Mouse (Mus musculus): ENCODE measurements at regions not wholly inside any gene's neighbourhood (a gene's known extent, or its start where the extent isn't known, plus 50 kb on each side); places are given as distances from the start of the nearest gene placed in this dataset.
A peak's percentile ranks its signal among the peaks of the same experiment; 100 is the strongest.

- no peaks in the 10 kb centered on the region for H3K36me3 ChIP-seq (ENCODE audit: insufficient read depth)
- H3K4me1 ChIP-seq (ENCODE audit: insufficient read depth) = no peaks in the 10 kb centered on the region
- H3K9me3 ChIP-seq (ENCODE audit: low read depth, low read length) = no peaks in the 10 kb centered on the region
- ATAC-seq (ENCODE audit: insufficient read depth) = no peak
- no peaks in the 10 kb centered on the region for H3K27me3 ChIP-seq (ENCODE audit: insufficient read depth, low read length)
- H3K4me3 ChIP-seq (ENCODE audit: low read depth, low read length) = no peak overlapping the region
- H3K27ac ChIP-seq (ENCODE audit: low read depth) = no peak overlapping the region
- no peak for TF ChIP-seq CTCF (IDR thresholded peaks at IDR 0.05; ENCODE audit: low read depth)
- no peak for DNase-seq
- H3K4me2 ChIP-seq = no peak overlapping the region
- 87% methylated on average over 3 of the region's 3 CpGs for WGBS
- H3K9ac ChIP-seq = no peak overlapping the region
These were observed 135.2 kb downstream of the Bard1 start for GRCm38 (mm10) chr1:70967701-70968100.

- Histone ChIP-seq H3K4me1 (ENCODE audit: insufficient read depth) (no peaks in the 10 kb centered on the region), H3K4me2 (no peak overlapping the region), H3K4me3 (ENCODE audit: low read depth, low read length) (no peak overlapping the region), H3K27me3 (ENCODE audit: insufficient read depth, low read length) (no peaks in the 10 kb centered on the region), H3K9me3 (ENCODE audit: low read depth, low read length) (no peaks in the 10 kb centered on the region), H3K27ac (ENCODE audit: low read depth) (no peak overlapping the region), H3K36me3 (ENCODE audit: insufficient read depth) (no peaks in the 10 kb centered on the region), H3K9ac (no peak overlapping the region)
- ATAC-seq (ENCODE audit: insufficient read depth) = no peak
- no peak for TF ChIP-seq CTCF (IDR thresholded peaks at IDR 0.05; ENCODE audit: low read depth)
- DNase-seq = no peak
- 55% methylated on average over 1 of the region's 1 CpGs for WGBS
These were observed 138.9 kb downstream of the Bard1 start for GRCm38 (mm10) chr1:70964016-70964415.

- WGBS = 52% methylated on average over 3 of the region's 3 CpGs
These were observed 156.4 kb downstream of the Bard1 start for GRCm38 (mm10) chr1:70946564-70946963.

More at GRCm38 (mm10) chr1:70946564-70946963, 156.4 kb downstream of the Bard1 start:
- DNase-seq (peak; percentile 12), ATAC-seq (ENCODE audit: insufficient read depth) (peak; percentile 56; the same call in 1 of the 2 replicates)
- H3K36me3 ChIP-seq (ENCODE audit: insufficient read depth) = no peaks in the 10 kb centered on the region
- H3K4me1 ChIP-seq (ENCODE audit: insufficient read depth) = no peaks in the 10 kb centered on the region
- no peak overlapping the region for H3K9ac ChIP-seq
- no peaks in the 10 kb centered on the region for H3K9me3 ChIP-seq (ENCODE audit: low read depth, low read length)
- no peak for TF ChIP-seq CTCF (IDR thresholded peaks at IDR 0.05; ENCODE audit: low read depth)
- H3K27me3 ChIP-seq (ENCODE audit: insufficient read depth, low read length) = no peaks in the 10 kb centered on the region
- H3K4me2 ChIP-seq = no peak overlapping the region
- no peak overlapping the region for H3K27ac ChIP-seq (ENCODE audit: low read depth)
- no peak overlapping the region for H3K4me3 ChIP-seq (ENCODE audit: low read depth, low read length)

Measured in lung, embryonic 14.5 days (tissue).